8 mouse cellular contexts compared by ENCODE assay signal in the genomic region with DNA sequence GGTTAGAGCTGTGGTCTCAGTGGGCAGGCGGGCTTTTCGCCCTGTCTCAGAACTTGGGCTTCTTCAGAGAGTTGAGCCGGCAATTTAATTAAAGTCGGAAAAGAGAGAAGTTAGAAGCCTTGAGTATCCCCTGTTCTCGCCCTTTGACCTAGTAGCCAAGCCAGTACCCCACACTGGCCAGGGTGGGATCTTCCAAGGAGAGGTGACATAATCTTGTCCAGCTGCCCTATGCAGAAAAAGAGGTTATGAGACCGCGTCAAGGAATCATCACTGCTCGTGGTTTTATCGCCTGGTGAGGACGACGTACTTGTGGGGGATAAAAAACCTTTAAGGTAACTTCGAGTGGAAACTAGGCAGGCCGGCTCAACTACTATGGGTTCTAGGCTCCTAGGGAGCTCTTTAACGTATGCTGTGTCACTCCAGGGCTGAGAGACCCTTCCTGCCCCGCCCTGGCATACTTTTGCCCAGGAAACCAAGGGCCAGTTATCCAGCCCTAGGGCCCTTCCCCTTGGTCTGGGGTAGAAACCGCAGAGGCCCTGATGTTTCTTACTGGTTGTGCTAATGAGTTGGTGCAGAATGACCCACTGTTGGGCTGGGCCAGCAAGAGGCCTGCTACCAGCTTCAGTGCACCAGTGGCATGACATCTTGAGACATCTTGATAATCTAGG. TPM values are rescaled to one million over a fixed set of nuclear protein-coding genes. Genes with fewer than 3 reads are reported as not detected.
A peak's percentile ranks its signal among the peaks of the same experiment; 100 is the strongest.
DNase-seq lines count a peak whose midpoint lies in the region; ATAC-seq and TF ChIP-seq lines count a peak whose summit lies in the region.

No protein-coding gene starts in this region.

- H3K4me2 ChIP-seq in hindbrain, embryonic 12.5 days (replicated peaks), result peak overlapping the region; percentile 88

- H3K9me3 ChIP-seq in hindbrain, embryonic 12.5 days (replicated peaks), result no peaks in the 10 kb centered on the region

- H3K9ac ChIP-seq in hindbrain, embryonic 12.5 days, result peak overlapping the region; percentile 67

- WGBS in hindbrain, embryonic 12.5 days, result 11% methylated on average over 16 of the region's 16 CpGs

- intact Hi-C loops in gastrocnemius, adult 2 months (cut with DNase I), result no loop called here

- no peak for ATAC-seq in hindbrain, embryonic 12.5 days (ENCODE audit: low FRiP score)

- peaks cover 45% of the 10 kb centered on the region for H3K27me3 ChIP-seq in hindbrain, embryonic 12.5 days

- peak overlapping the region; percentile 88 for H3K4me3 ChIP-seq in gastrocnemius, adult 2 months
- peak overlapping the region; percentile 58 for H3K4me3 ChIP-seq in hindbrain, embryonic 12.5 days

- H3K4me1 ChIP-seq in hindbrain, embryonic 12.5 days, result peaks cover 18% of the 10 kb centered on the region

- H3K36me3 ChIP-seq in hindbrain, embryonic 12.5 days, result no peaks in the 10 kb centered on the region

- no peak for DNase-seq in gastrocnemius, adult 2 months
- no peak for DNase-seq in gastrocnemius, adult 8-10 months (ENCODE audit: low spot score in 2 of 2)
- DNase-seq in Muller cell, postnatal 12 days (ENCODE audit: inconsistent ontology term), result peak; percentile 5
- DNase-seq in lung, postnatal 10 days, result peak; percentile 2
- no peak for DNase-seq in right cerebral cortex, adult 2 months (ENCODE audit: low spot score in 2 of 2)
- no peak for DNase-seq in frontal cortex, postnatal 36 days (ENCODE audit: low spot score in 2 of 2)
- no peak for DNase-seq in right cerebral cortex, postnatal 10 days (ENCODE audit: low spot score in 2 of 2)

- no peak for TF ChIP-seq CTCF in gastrocnemius, adult 2 months (IDR thresholded peaks at IDR 0.05)

- peak overlapping the region; percentile 76 for H3K27ac ChIP-seq in gastrocnemius, adult 2 months
- H3K27ac ChIP-seq in hindbrain, embryonic 12.5 days, result no peak overlapping the region

RNA-seq across cellular contexts. Expression of a gene that starts 2.0 kb away (rescaled TPM):
- total RNA-seq in gastrocnemius, adult 2 months (2021), result 1 to 10 TPM in 1 of 2 experiments, under 1 TPM in 1; 0.99 to 1.8 TPM
- total RNA-seq in gastrocnemius, adult 8-10 months (2022), result 1 to 10 TPM in 3 of 4 experiments, under 1 TPM in 1; 0.97 to 2.0 (median 1.6) TPM
- 13.7 and 15.0 TPM in 2 replicates for polyA plus RNA-seq in hindbrain, embryonic 12.5 days (2016; fragmentation: Nextera tagmentation; extraction: Ambion mirVana)

RNA-seq across cellular contexts. Expression of a gene that starts 36.3 kb away (rescaled TPM):
- total RNA-seq in gastrocnemius, adult 2 months (2021), result 100 to 1,000 TPM; 195 to 201 TPM
- total RNA-seq in gastrocnemius, adult 8-10 months (2022), result 100 to 1,000 TPM; 192 to 246 (median 237) TPM
- polyA plus RNA-seq in hindbrain, embryonic 12.5 days (2016; fragmentation: Nextera tagmentation; extraction: Ambion mirVana), result 312 and 323 TPM in 2 replicates

RNA-seq across cellular contexts. Expression of a gene that starts 44.5 kb away (rescaled TPM):
- not detected for total RNA-seq in gastrocnemius, adult 2 months (2021)
- not detected for total RNA-seq in gastrocnemius, adult 8-10 months (2022)
- 13.9 and 16.5 TPM in 2 replicates for polyA plus RNA-seq in hindbrain, embryonic 12.5 days (2016; fragmentation: Nextera tagmentation; extraction: Ambion mirVana)

RNA-seq across cellular contexts. Expression of a gene that starts 51.6 kb away (rescaled TPM):
- 1 to 10 TPM; 4.4 to 4.5 TPM for total RNA-seq in gastrocnemius, adult 2 months (2021)
- total RNA-seq in gastrocnemius, adult 8-10 months (2022), result 1 to 10 TPM; 2.7 to 4.0 (median 3.0) TPM
- polyA plus RNA-seq in hindbrain, embryonic 12.5 days (2016; fragmentation: Nextera tagmentation; extraction: Ambion mirVana), result 12.4 and 14.1 TPM in 2 replicates

Comparison
In these comparisons a context has a peak if more than half of its experiments do, and no peak if none do; other contexts are left out.
1. DNase-seq: peak in Muller cell, postnatal 12 days (single experiment) and lung, postnatal 10 days (single experiment); none in gastrocnemius, adult 2 months (single experiment), gastrocnemius, adult 8-10 months (0 of 2), right cerebral cortex, adult 2 months (0 of 2), frontal cortex, postnatal 36 days (0 of 2) and right cerebral cortex, postnatal 10 days (0 of 2).